Mouse (Mus musculus) kidney, embryonic 16.5 days (tissue): ENCODE results near the gene Ckb. TPM values are rescaled to one million over a fixed set of nuclear protein-coding genes. Genes with fewer than 3 reads are reported as not detected.
A peak's percentile ranks its signal among the peaks of the same experiment; 100 is the strongest.

Experiments
- ATAC-seq: fragments of 200-750 bp; cut with Nextera tagmentation; 2 replicates; pipeline ENCODE4 v1.8.0; 2017; ENCODE audit warnings: moderate TSS enrichment; ENCODE audit not compliant: low FRiP score, low TSS enrichment
- H3K27ac ChIP-seq: fragments of 300-500 bp; sonication (generic); 2 replicates; pipeline ENCODE4 v1.5.1; 2014; ENCODE audit warnings: low read length
- H3K27me3 ChIP-seq: fragments of 300-500 bp; sonication (generic); 2 replicates; pipeline ENCODE4 v1.6.1; 2014; ENCODE audit warnings: low read length, control low read depth, mixed read lengths; ENCODE audit not compliant: insufficient read depth
- H3K36me3 ChIP-seq: fragments of 300-500 bp; sonication (generic); 2 replicates; pipeline ENCODE4 v1.6.1; 2014; ENCODE audit warnings: low read length, control low read depth, mixed read lengths; ENCODE audit not compliant: insufficient read depth
- H3K4me1 ChIP-seq: fragments of 300-500 bp; sonication (generic); 2 replicates; pipeline ENCODE4 v1.6.1; 2014; ENCODE audit warnings: low read length, control low read depth, mixed read lengths; ENCODE audit not compliant: insufficient read depth
- H3K4me2 ChIP-seq: fragments of 300-500 bp; sonication (generic); replicated peaks from 2 replicates; pipeline ENCODE4 v1.6.1; 2014; ENCODE audit warnings: low read depth, low read length
- H3K4me3 ChIP-seq: fragments of 300-500 bp; sonication (generic); 2 replicates; pipeline ENCODE4 v1.5.1; 2014; ENCODE audit warnings: mild to moderate bottlenecking, low read length
- H3K9ac ChIP-seq: fragments of 300-500 bp; sonication (generic); replicated peaks from 2 replicates; pipeline ENCODE4 v1.6.1; 2014; ENCODE audit warnings: low read length
- H3K9me3 ChIP-seq: fragments of 300-500 bp; sonication (generic); 2 replicates; pipeline ENCODE4 v1.6.1; 2016; ENCODE audit warnings: low read length, control low read depth
- WGBS: fragments of 180-500 bp; shearing (Covaris S2); extraction: QIAGEN DNeasy Blood & Tissue Kit; methylation state at CpG from one replicate; pipeline ENCODE4 v1.1.7; 2014; 5-methylcytosine and 5-hydroxymethylcytosine counted together
- polyA plus RNA-seq: library from polyadenylated mRNA; unstranded; fragments of >200 nt; fragmentation: Nextera tagmentation; extraction: Ambion mirVana; gene quantifications from 2 replicates; pipeline ENCODE4 v1.2.1, GENCODE M21; 2015

The Ckb gene
- polyA plus RNA-seq, 1 experiment from 2014 or later: 188 TPM

GRCm38 (mm10) chr12:111648061-111648645 lies 24.0 kb downstream of the Ckb start:
- 55% methylated on average over 6 of the region's 6 CpGs for WGBS
- Histone ChIP-seq H3K27me3 (no peaks in the 10 kb centered on the region), H3K9me3 (no peaks in the 10 kb centered on the region), H3K27ac (no peak overlapping the region), H3K36me3 (peaks cover 62% of the 10 kb centered on the region), H3K4me3 (no peak overlapping the region), H3K9ac (no peak overlapping the region), H3K4me1 (no peaks in the 10 kb centered on the region), H3K4me2 (no peak overlapping the region)
- peak; percentile 31; the same call in 1 of the 2 replicates for ATAC-seq

Other genes starting within 250 kb of the Ckb start
- 21.7 and 24.3 TPM in 2 replicates for gene Tnfaip2, start 229.9 kb downstream of the Ckb start, polyA plus RNA-seq
- 78.6 and 84.8 TPM in 2 replicates for gene Gm266, start 186.5 kb downstream of the Ckb start, polyA plus RNA-seq
- 481 and 498 TPM in 2 replicates for gene Eif5, start 134.3 kb downstream of the Ckb start, polyA plus RNA-seq
- 31.5 and 32.2 TPM in 2 replicates for gene Mark3, start 97.8 kb downstream of the Ckb start, polyA plus RNA-seq
- 11.6 and 12.2 TPM in 2 replicates for gene Trmt61a, start 5.8 kb upstream of the Ckb start, polyA plus RNA-seq
- gene Bag5, start 40.9 kb upstream of the Ckb start, polyA plus RNA-seq: 52.0 and 59.5 TPM in 2 replicates
- 54.8 TPM in 2 replicates for gene Apopt1, start 40.9 kb upstream of the Ckb start, polyA plus RNA-seq
- 98.5 and 101 TPM in 2 replicates for gene Klc1, start 86.5 kb upstream of the Ckb start, polyA plus RNA-seq
- 12.4 and 16.1 TPM in 2 replicates for gene Xrcc3, start 141.5 kb upstream of the Ckb start, polyA plus RNA-seq
- 133 and 159 TPM in 2 replicates for gene Zfyve21, start 141.8 kb upstream of the Ckb start, polyA plus RNA-seq
- 7.4 and 14.7 TPM in 2 replicates for gene Ppp1r13b, start 235.8 kb upstream of the Ckb start, polyA plus RNA-seq